Mouse (Mus musculus) embryonic fibroblast, embryonic 13.5 days (primary cell): ENCODE results near the gene Pianp.

ENCODE experiments used
- CTCF ChIP-seq: IDR thresholded peaks from 2 replicates; pipeline ENCODE4 v1.5.1; 2011; ENCODE audit warnings: mild to moderate bottlenecking, control low read depth, low read length, moderate library complexity, borderline replicate concordance; ENCODE audit not compliant: insufficient read depth
- POLR2A ChIP-seq: IDR thresholded peaks from 2 replicates; pipeline ENCODE4 v1.6.1; 2011; ENCODE audit warnings: low read depth, mild to moderate bottlenecking, control low read depth, low read length, moderate library complexity

GRCm38 (mm10) chr6:125039131-125039530, 42.6 kb downstream of the Pianp start:
- TF ChIP-seq CTCF (no peak), POLR2A (no peak)
